Mouse (Mus musculus): ENCODE measurements around the gene Tm4sf1. TPM values are rescaled to one million over a fixed set of nuclear protein-coding genes. Genes with fewer than 3 reads are reported as not detected.

Tm4sf1 gene
- polyA plus RNA-seq, 1 experiment from 2014 or later, result 35.0 TPM

- no peak overlapping the region for H3K9ac ChIP-seq (replicated peaks)
- no peaks in the 10 kb centered on the region for H3K9me3 ChIP-seq
- no peak overlapping the region for H3K27ac ChIP-seq (replicated peaks)
- no peaks in the 10 kb centered on the region for H3K27me3 ChIP-seq
- H3K4me3 ChIP-seq, result no peak overlapping the region
- no peak overlapping the region for H3K4me2 ChIP-seq (replicated peaks)
- 84% methylated on average over 5 of the region's 5 CpGs for WGBS
- H3K4me1 ChIP-seq, result no peaks in the 10 kb centered on the region
- no peaks in the 10 kb centered on the region for H3K36me3 ChIP-seq
- ATAC-seq (ENCODE audit: low FRiP score, low read depth), result no peak
These were observed 24.3 kb downstream of the Tm4sf1 start for GRCm38 (mm10) chr3:57277453-57277852.

- Histone ChIP-seq H3K27me3 (no peaks in the 10 kb centered on the region), H3K9ac (replicated peaks) (no peak overlapping the region), H3K4me3 (no peak overlapping the region), H3K36me3 (no peaks in the 10 kb centered on the region), H3K9me3 (no peaks in the 10 kb centered on the region), H3K4me2 (replicated peaks) (no peak overlapping the region), H3K27ac (replicated peaks) (no peak overlapping the region), H3K4me1 (no peaks in the 10 kb centered on the region)
- ATAC-seq (ENCODE audit: low FRiP score, low read depth), result no peak
- WGBS, result 82% methylated on average over 3 of the region's 3 CpGs
These were observed 25.0 kb downstream of the Tm4sf1 start for GRCm38 (mm10) chr3:57276821-57277220.

- no peaks in the 10 kb centered on the region for H3K36me3 ChIP-seq
- ATAC-seq (ENCODE audit: low FRiP score, low read depth), result no peak
- H3K4me2 ChIP-seq (replicated peaks), result no peak overlapping the region
- H3K4me3 ChIP-seq, result no peak overlapping the region
- no peak overlapping the region for H3K9ac ChIP-seq (replicated peaks)
- no peaks in the 10 kb centered on the region for H3K4me1 ChIP-seq
- no peak overlapping the region for H3K27ac ChIP-seq (replicated peaks)
- H3K9me3 ChIP-seq, result no peaks in the 10 kb centered on the region
- no peaks in the 10 kb centered on the region for H3K27me3 ChIP-seq
- WGBS, result 88% methylated on average over 2 of the region's 2 CpGs
These were observed 32.8 kb downstream of the Tm4sf1 start for GRCm38 (mm10) chr3:57268994-57269393.

DNA sequence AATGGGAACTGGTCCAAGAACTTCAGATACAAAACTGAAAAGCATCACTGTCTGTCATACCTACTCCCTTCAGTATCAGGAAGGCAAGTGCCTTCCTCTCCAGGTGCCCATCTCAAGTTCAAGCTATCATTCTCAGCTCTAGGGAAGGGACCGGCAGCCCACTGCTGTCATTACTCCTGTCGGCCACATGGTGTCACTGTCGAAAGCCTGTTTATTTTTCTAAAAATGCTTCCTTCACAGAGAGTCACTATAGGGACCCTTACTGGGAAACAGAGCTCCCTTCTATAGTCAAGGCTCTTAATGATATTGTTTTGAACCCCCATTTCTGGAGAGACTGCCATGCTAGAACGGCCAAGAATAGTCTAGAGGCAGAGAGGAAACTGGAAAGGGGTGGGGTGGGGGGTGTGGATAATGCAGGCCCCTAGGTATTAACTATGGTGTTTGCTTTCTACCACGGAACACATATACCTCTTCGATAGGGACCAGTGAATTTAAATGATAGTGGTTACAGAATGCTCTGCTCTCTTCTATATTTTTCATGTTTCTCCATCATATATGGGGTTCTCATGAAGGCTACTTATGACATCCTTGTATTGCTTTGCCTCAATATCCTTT lies 34.1 kb downstream of the Tm4sf1 start:
- Histone ChIP-seq H3K4me3 (no peak overlapping the region), H3K4me2 (replicated peaks) (no peak overlapping the region), H3K27ac (replicated peaks) (no peak overlapping the region), H3K36me3 (no peaks in the 10 kb centered on the region), H3K27me3 (no peaks in the 10 kb centered on the region), H3K4me1 (no peaks in the 10 kb centered on the region), H3K9ac (replicated peaks) (no peak overlapping the region), H3K9me3 (no peaks in the 10 kb centered on the region)
- 35% methylated on average over 6 of the region's 6 CpGs for WGBS
- peak; percentile 60 for ATAC-seq (ENCODE audit: low FRiP score, low read depth)

DNA sequence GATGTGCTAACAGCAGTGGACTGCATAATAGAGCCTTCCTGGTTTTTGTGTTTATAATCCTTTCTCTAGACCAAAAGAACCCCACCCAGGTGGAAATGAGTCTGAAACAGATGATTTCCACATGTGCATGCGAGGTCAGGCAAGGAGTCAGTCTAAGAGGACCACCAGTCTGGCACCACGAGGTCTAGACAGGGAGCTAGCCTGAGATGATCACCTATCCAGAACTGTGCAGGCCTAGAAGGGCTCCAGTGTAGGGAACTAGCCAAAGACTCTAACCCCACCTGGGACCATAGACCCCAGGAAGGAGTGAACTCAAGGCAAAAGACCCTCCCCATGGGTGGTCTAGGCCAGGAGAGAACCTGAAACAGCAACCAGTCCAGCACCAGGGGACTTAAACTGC lies 48.7 kb downstream of the Tm4sf1 start:
- 63% methylated on average over 2 of the region's 2 CpGs for WGBS
- H3K4me2 ChIP-seq (replicated peaks), result no peak overlapping the region
- no peak overlapping the region for H3K9ac ChIP-seq (replicated peaks)
- H3K9me3 ChIP-seq, result no peaks in the 10 kb centered on the region
- no peaks in the 10 kb centered on the region; the same call in 1 of the 2 replicates for H3K27me3 ChIP-seq
- H3K4me1 ChIP-seq, result no peaks in the 10 kb centered on the region
- H3K36me3 ChIP-seq, result no peaks in the 10 kb centered on the region
- H3K4me3 ChIP-seq, result no peak overlapping the region
- no peak for ATAC-seq (ENCODE audit: low FRiP score, low read depth)
- no peak overlapping the region for H3K27ac ChIP-seq (replicated peaks)

DNA sequence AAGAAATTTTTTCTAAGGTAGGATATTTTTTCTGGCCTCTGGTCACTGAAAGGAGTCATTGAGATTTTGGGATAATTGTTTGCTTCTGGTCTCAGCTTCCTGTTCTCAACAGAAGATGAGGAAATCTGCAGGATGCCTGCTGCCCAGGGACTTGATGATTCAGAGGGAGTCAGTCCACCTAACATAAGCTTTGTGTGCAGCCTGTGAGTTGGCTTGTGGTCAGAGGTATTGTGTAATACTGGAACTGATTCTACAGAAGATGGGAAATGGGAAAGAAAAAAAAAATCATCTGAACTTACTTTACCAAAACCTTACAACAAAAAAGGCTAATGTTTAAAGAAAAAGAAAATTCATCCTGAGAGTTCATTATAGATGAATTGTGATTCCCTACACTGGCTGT lies 49.2 kb downstream of the Tm4sf1 start:
- H3K4me2 ChIP-seq (replicated peaks), result no peak overlapping the region
- H3K27ac ChIP-seq (replicated peaks), result no peak overlapping the region
- H3K27me3 ChIP-seq, result no peaks in the 10 kb centered on the region; the same call in 1 of the 2 replicates
- H3K9ac ChIP-seq (replicated peaks), result no peak overlapping the region
- H3K9me3 ChIP-seq, result no peaks in the 10 kb centered on the region
- H3K36me3 ChIP-seq, result no peaks in the 10 kb centered on the region
- no peaks in the 10 kb centered on the region for H3K4me1 ChIP-seq
- H3K4me3 ChIP-seq, result no peak overlapping the region
- no peak for ATAC-seq (ENCODE audit: low FRiP score, low read depth)

- WGBS, result 71% methylated on average over 2 of the region's 2 CpGs
- Histone ChIP-seq H3K4me1 (no peaks in the 10 kb centered on the region), H3K27me3 (no peaks in the 10 kb centered on the region), H3K9me3 (no peaks in the 10 kb centered on the region), H3K4me3 (no peak overlapping the region), H3K4me2 (replicated peaks) (no peak overlapping the region), H3K9ac (replicated peaks) (no peak overlapping the region), H3K27ac (replicated peaks) (no peak overlapping the region), H3K36me3 (no peaks in the 10 kb centered on the region)
- ATAC-seq (ENCODE audit: low FRiP score, low read depth), result no peak
These were observed 56.5 kb downstream of the Tm4sf1 start for GRCm38 (mm10) chr3:57245242-57245641.

Other genes with a start within 250 kb of the Tm4sf1 start
- gene Tm4sf4, start 123.3 kb upstream of the Tm4sf1 start, polyA plus RNA-seq (2016; fragmentation: Nextera tagmentation; extraction: Ambion mirVana), result 0.20 TPM in 1 of 2 replicates, not detected in the other